Mouse (Mus musculus): ENCODE measurements around the gene Insyn1. TPM values are rescaled to one million over a fixed set of nuclear protein-coding genes. Genes with fewer than 3 reads are reported as not detected.
A peak's percentile ranks its signal among the peaks of the same experiment; 100 is the strongest.

Insyn1 gene
- polyA plus RNA-seq, 1 experiment from 2014 or later, result 1.1 TPM

GRCm38 (mm10) chr9:58521883-58522423, 33.5 kb downstream of the Insyn1 start:
- H3K27ac ChIP-seq (replicated peaks), result no peak overlapping the region
- H3K27me3 ChIP-seq (replicated peaks; ENCODE audit: low read depth, poor library complexity, severe bottlenecking), result no peaks in the 10 kb centered on the region; the same call in 1 of the 2 replicates
- H3K36me3 ChIP-seq (replicated peaks), result peaks cover 30% of the 10 kb centered on the region
- 60% methylated on average over 4 of the region's 4 CpGs for WGBS
- no peak for DNase-seq (ENCODE audit: low spot score)
- H3K4me1 ChIP-seq, result peaks cover 21% of the 10 kb centered on the region
- H3K9me3 ChIP-seq, result no peaks in the 10 kb centered on the region
- no peak overlapping the region for H3K4me3 ChIP-seq

- H3K27me3 ChIP-seq (replicated peaks; ENCODE audit: low read depth, poor library complexity, severe bottlenecking), result no peaks in the 10 kb centered on the region
- no peak overlapping the region for H3K4me3 ChIP-seq
- H3K9me3 ChIP-seq, result no peaks in the 10 kb centered on the region
- no peak for DNase-seq (ENCODE audit: low spot score)
- H3K36me3 ChIP-seq (replicated peaks), result peaks cover 61% of the 10 kb centered on the region
- 0 out of 2 replicates have a peak overlapping the region, but pooled peaks have one; percentile 26 for H3K27ac ChIP-seq (replicated peaks)
- 88% methylated on average over 4 of the region's 4 CpGs for WGBS
- H3K4me1 ChIP-seq, result 0 out of 2 replicates have a peak, but pooled peaks cover 5% of the 10 kb centered on the region
Observed at GRCm38 (mm10) chr9:58525108-58525507, 36.7 kb downstream of the Insyn1 start.

- no peak overlapping the region for H3K27ac ChIP-seq (replicated peaks)
- H3K27me3 ChIP-seq (replicated peaks; ENCODE audit: low read depth, poor library complexity, severe bottlenecking), result no peaks in the 10 kb centered on the region
- H3K9me3 ChIP-seq, result no peaks in the 10 kb centered on the region
- 80% methylated on average over 4 of the region's 4 CpGs for WGBS
- peaks cover 87% of the 10 kb centered on the region for H3K36me3 ChIP-seq (replicated peaks)
- no peaks in the 10 kb centered on the region for H3K4me1 ChIP-seq
- DNase-seq (ENCODE audit: low spot score), result no peak
- H3K4me3 ChIP-seq, result no peak overlapping the region
Observed at GRCm38 (mm10) chr9:58527841-58528240, 39.4 kb downstream of the Insyn1 start.

- no peak for DNase-seq (ENCODE audit: low spot score)
- Histone ChIP-seq H3K36me3 (replicated peaks) (peaks cover 94% of the 10 kb centered on the region), H3K27ac (replicated peaks) (no peak overlapping the region), H3K9me3 (no peaks in the 10 kb centered on the region), H3K27me3 (replicated peaks; ENCODE audit: low read depth, poor library complexity, severe bottlenecking) (no peaks in the 10 kb centered on the region), H3K4me1 (no peaks in the 10 kb centered on the region), H3K4me3 (no peak overlapping the region)
- WGBS, result 87% methylated on average over 13 of the region's 13 CpGs
Observed at GRCm38 (mm10) chr9:58530407-58530806, 42.0 kb downstream of the Insyn1 start.

- H3K27me3 ChIP-seq (replicated peaks; ENCODE audit: low read depth, poor library complexity, severe bottlenecking), result no peaks in the 10 kb centered on the region
- H3K4me3 ChIP-seq, result no peak overlapping the region
- H3K27ac ChIP-seq (replicated peaks), result no peak overlapping the region
- no peaks in the 10 kb centered on the region for H3K9me3 ChIP-seq
- 92% methylated on average over 4 of the region's 4 CpGs for WGBS
- DNase-seq (ENCODE audit: low spot score), result no peak
- 0 out of 2 replicates have a peak, but pooled peaks cover 4% of the 10 kb centered on the region for H3K4me1 ChIP-seq
- peaks cover 94% of the 10 kb centered on the region for H3K36me3 ChIP-seq (replicated peaks)
Observed at GRCm38 (mm10) chr9:58532236-58532635, 43.8 kb downstream of the Insyn1 start.

GRCm38 (mm10) chr9:58533322-58533721, 44.9 kb downstream of the Insyn1 start:
- Histone ChIP-seq H3K9me3 (no peaks in the 10 kb centered on the region), H3K27me3 (replicated peaks; ENCODE audit: low read depth, poor library complexity, severe bottlenecking) (no peaks in the 10 kb centered on the region), H3K4me3 (no peak overlapping the region), H3K27ac (replicated peaks) (no peak overlapping the region), H3K4me1 (0 out of 2 replicates have a peak, but pooled peaks cover 4% of the 10 kb centered on the region), H3K36me3 (replicated peaks) (peaks cover 92% of the 10 kb centered on the region)
- 90% methylated on average over 6 of the region's 6 CpGs for WGBS
- DNase-seq (ENCODE audit: low spot score), result no peak

- Histone ChIP-seq H3K9me3 (no peaks in the 10 kb centered on the region), H3K36me3 (replicated peaks) (peaks cover 90% of the 10 kb centered on the region), H3K4me3 (no peak overlapping the region), H3K27ac (replicated peaks) (no peak overlapping the region), H3K27me3 (replicated peaks; ENCODE audit: low read depth, poor library complexity, severe bottlenecking) (no peaks in the 10 kb centered on the region), H3K4me1 (0 out of 2 replicates have a peak, but pooled peaks cover 4% of the 10 kb centered on the region)
- 41% methylated on average over 1 of the region's 1 CpGs for WGBS
- peak; percentile 37 for DNase-seq (ENCODE audit: low spot score)
Observed at GRCm38 (mm10) chr9:58534766-58535165, 46.4 kb downstream of the Insyn1 start.

GRCm38 (mm10) chr9:58535447-58536134, 47.2 kb downstream of the Insyn1 start:
- Histone ChIP-seq H3K36me3 (replicated peaks) (peaks cover 90% of the 10 kb centered on the region), H3K27me3 (replicated peaks; ENCODE audit: low read depth, poor library complexity, severe bottlenecking) (no peaks in the 10 kb centered on the region), H3K4me3 (no peak overlapping the region), H3K9me3 (no peaks in the 10 kb centered on the region), H3K4me1 (0 out of 2 replicates have a peak, but pooled peaks cover 4% of the 10 kb centered on the region), H3K27ac (replicated peaks) (no peak overlapping the region)
- WGBS, result 81% methylated on average over 20 of the region's 20 CpGs
- DNase-seq (ENCODE audit: low spot score), result peak; percentile 61

- Histone ChIP-seq H3K27ac (replicated peaks) (no peak overlapping the region), H3K4me1 (peaks cover 14% of the 10 kb centered on the region), H3K9me3 (no peaks in the 10 kb centered on the region), H3K36me3 (replicated peaks) (peaks cover 74% of the 10 kb centered on the region), H3K4me3 (no peak overlapping the region), H3K27me3 (replicated peaks; ENCODE audit: low read depth, poor library complexity, severe bottlenecking) (no peaks in the 10 kb centered on the region)
- DNase-seq (ENCODE audit: low spot score), result no peak
- WGBS, result 80% methylated on average over 3 of the region's 3 CpGs
Observed at GRCm38 (mm10) chr9:58537774-58538173, 49.4 kb downstream of the Insyn1 start.

- WGBS, result 53% methylated on average over 5 of the region's 5 CpGs
- Histone ChIP-seq H3K4me1 (peaks cover 14% of the 10 kb centered on the region), H3K4me3 (no peak overlapping the region), H3K27ac (replicated peaks) (no peak overlapping the region), H3K9me3 (no peaks in the 10 kb centered on the region), H3K36me3 (replicated peaks) (peaks cover 57% of the 10 kb centered on the region), H3K27me3 (replicated peaks; ENCODE audit: low read depth, poor library complexity, severe bottlenecking) (no peaks in the 10 kb centered on the region)
- DNase-seq (ENCODE audit: low spot score), result peak; percentile 59
Observed at GRCm38 (mm10) chr9:58539886-58540285, 51.5 kb downstream of the Insyn1 start.

GRCm38 (mm10) chr9:58541895-58542338, 53.5 kb downstream of the Insyn1 start:
- Histone ChIP-seq H3K36me3 (replicated peaks) (peaks cover 37% of the 10 kb centered on the region), H3K4me1 (peaks cover 16% of the 10 kb centered on the region), H3K9me3 (no peaks in the 10 kb centered on the region), H3K27ac (replicated peaks) (peak overlapping the region; percentile 51; the same call in 1 of the 2 replicates), H3K27me3 (replicated peaks; ENCODE audit: low read depth, poor library complexity, severe bottlenecking) (no peaks in the 10 kb centered on the region), H3K4me3 (no peak overlapping the region)
- DNase-seq (ENCODE audit: low spot score), result peak; percentile 25
- 72% methylated on average over 6 of the region's 6 CpGs for WGBS

GRCm38 (mm10) chr9:58544879-58545324, 56.5 kb downstream of the Insyn1 start:
- Histone ChIP-seq H3K27ac (replicated peaks) (no peak overlapping the region), H3K27me3 (replicated peaks; ENCODE audit: low read depth, poor library complexity, severe bottlenecking) (no peaks in the 10 kb centered on the region), H3K36me3 (replicated peaks) (peaks cover 12% of the 10 kb centered on the region), H3K4me1 (peaks cover 43% of the 10 kb centered on the region), H3K9me3 (no peaks in the 10 kb centered on the region), H3K4me3 (no peak overlapping the region)
- DNase-seq (ENCODE audit: low spot score), result no peak
- 74% methylated on average over 4 of the region's 4 CpGs for WGBS

- H3K4me1 ChIP-seq, result peaks cover 43% of the 10 kb centered on the region
- no peaks in the 10 kb centered on the region for H3K27me3 ChIP-seq (replicated peaks; ENCODE audit: low read depth, poor library complexity, severe bottlenecking)
- 56% methylated on average over 6 of the region's 6 CpGs for WGBS
- no peak for DNase-seq (ENCODE audit: low spot score)
- H3K4me3 ChIP-seq, result no peak overlapping the region
- no peaks in the 10 kb centered on the region for H3K9me3 ChIP-seq
- peaks cover 10% of the 10 kb centered on the region for H3K36me3 ChIP-seq (replicated peaks)
- no peak overlapping the region for H3K27ac ChIP-seq (replicated peaks)
Observed at GRCm38 (mm10) chr9:58545428-58545827, 57.0 kb downstream of the Insyn1 start.
